Mouse (Mus musculus) ES-Bruce4 (cell line): Measurements from ENCODE around the gene Atp6v0c. TPM values are rescaled to one million over a fixed set of nuclear protein-coding genes. Genes with fewer than 3 reads are reported as not detected.

ENCODE experiments used
- H3K27ac ChIP-seq: 2 replicates; pipeline ENCODE4 v1.5.1; 2012; ENCODE audit warnings: low read length, inconsistent platforms; ENCODE audit not compliant: insufficient read depth
- H3K27me3 ChIP-seq: 2 replicates; pipeline ENCODE4 v1.6.1; 2012; ENCODE audit warnings: mild to moderate bottlenecking, low read length, inconsistent platforms; ENCODE audit not compliant: control insufficient read depth, poor library complexity, insufficient read depth, severe bottlenecking
- H3K36me3 ChIP-seq: 2 replicates; pipeline ENCODE4 v1.6.1; 2012; ENCODE audit warnings: inconsistent platforms, mild to moderate bottlenecking, low read length, moderate library complexity; ENCODE audit not compliant: control insufficient read depth, poor library complexity, insufficient read depth, severe bottlenecking
- H3K4me1 ChIP-seq: one replicate; pipeline ENCODE4 v1.8.1; 2011; ENCODE audit warnings: low read length; ENCODE audit not compliant: control insufficient read depth, insufficient read depth
- H3K4me3 ChIP-seq: 2 replicates; pipeline ENCODE4 v1.5.1; 2011; ENCODE audit warnings: low read depth, mild to moderate bottlenecking, low read length
- H3K9ac ChIP-seq: 2 replicates; pipeline ENCODE4 v1.6.1; 2012; ENCODE audit warnings: low read depth, mild to moderate bottlenecking, inconsistent platforms; ENCODE audit not compliant: poor library complexity, severe bottlenecking
- H3K9me3 ChIP-seq: replicated peaks from 2 replicates; pipeline ENCODE4 v1.6.1; 2012; ENCODE audit warnings: mild to moderate bottlenecking, low read length, inconsistent platforms; ENCODE audit not compliant: control insufficient read depth, poor library complexity, insufficient read depth, severe bottlenecking
- CTCF ChIP-seq: IDR thresholded peaks from one replicate; pipeline ENCODE4 v1.8.1; 2011; ENCODE audit warnings: low read depth, low read length
- EP300 ChIP-seq: IDR thresholded peaks from 2 replicates; pipeline ENCODE4 v1.6.1; 2011; ENCODE audit warnings: low read depth, low read length; ENCODE audit not compliant: insufficient read depth
- POLR2A ChIP-seq: IDR thresholded peaks from one replicate; pipeline ENCODE4 v1.8.1; 2011; ENCODE audit warnings: low read length; ENCODE audit not compliant: insufficient read depth
- polyA plus RNA-seq: library from polyadenylated mRNA; stranded (reverse); fragments of >200 nt; gene quantifications from 2 replicates; pipeline ENCODE4 v1.2.4, GENCODE M21; 2011; ENCODE audit warnings: low read depth; ENCODE audit not compliant: missing spikeins, insufficient read depth, insufficient read length

Atp6v0c gene
- polyA plus RNA-seq, 1 experiment, result 254 TPM

- Histone ChIP-seq H3K27me3 (no peaks in the 10 kb centered on the region), H3K9me3 (no peaks in the 10 kb centered on the region), H3K9ac (peak within 1 kb of the TSS; percentile 33; the same call in 1 of the 2 replicates), H3K36me3 (no peaks in the 10 kb centered on the region), H3K27ac (peak within 1 kb of the TSS; percentile 6; the same call in 1 of the 2 replicates), H3K4me1 (no peaks in the 10 kb centered on the region), H3K4me3 (peak within 1 kb of the TSS; percentile 49)
- TF ChIP-seq EP300, result no peak
- TF ChIP-seq CTCF, result no peak
- no peak for TF ChIP-seq POLR2A
Measured at GRCm38 (mm10) chr17:24150824-24151223, 18.7 kb downstream of the Atp6v0c start, which contains the start of gene Pdpk1. Gene Pdpk1, minus strand, starts transcription at chr17:24150924.

- H3K4me3 ChIP-seq, result no peak overlapping the region
- no peaks in the 10 kb centered on the region for H3K9me3 ChIP-seq
- no peaks in the 10 kb centered on the region for H3K27me3 ChIP-seq
Measured at GRCm38 (mm10) chr17:24149421-24149820, 20.1 kb downstream of the Atp6v0c start.

GRCm38 (mm10) chr17:24142897-24143296, 26.6 kb downstream of the Atp6v0c start:
- Histone ChIP-seq H3K27me3 (no peaks in the 10 kb centered on the region), H3K4me3 (no peak overlapping the region), H3K9me3 (no peaks in the 10 kb centered on the region), H3K36me3 (no peaks in the 10 kb centered on the region), H3K9ac (no peak overlapping the region), H3K27ac (no peak overlapping the region), H3K4me1 (no peaks in the 10 kb centered on the region)
- TF ChIP-seq POLR2A, result no peak
- TF ChIP-seq EP300, result no peak
- TF ChIP-seq CTCF, result no peak

More at GRCm38 (mm10) chr17:24149421-24149820, 20.1 kb downstream of the Atp6v0c start:
- no peak overlapping the region for H3K27ac ChIP-seq
- H3K4me1 ChIP-seq, result no peaks in the 10 kb centered on the region
- H3K9ac ChIP-seq, result no peak overlapping the region
- TF ChIP-seq POLR2A, result no peak
- TF ChIP-seq CTCF, result no peak
- no peak for TF ChIP-seq EP300
- H3K36me3 ChIP-seq, result no peaks in the 10 kb centered on the region

GRCm38 (mm10) chr17:24141425-24141920, 28.0 kb downstream of the Atp6v0c start:
- Histone ChIP-seq H3K9ac (peak overlapping the region; percentile 96), H3K27ac (no peak overlapping the region), H3K36me3 (no peaks in the 10 kb centered on the region), H3K9me3 (no peaks in the 10 kb centered on the region), H3K27me3 (no peaks in the 10 kb centered on the region), H3K4me1 (no peaks in the 10 kb centered on the region), H3K4me3 (peak overlapping the region; percentile 99)
- TF ChIP-seq EP300, result no peak
- no peak for TF ChIP-seq POLR2A
- TF ChIP-seq CTCF, result no peak

GRCm38 (mm10) chr17:24140845-24141424, 28.6 kb downstream of the Atp6v0c start:
- H3K9ac ChIP-seq, result peak overlapping the region; percentile 96
- TF ChIP-seq EP300, result no peak
- no peak for TF ChIP-seq CTCF
- TF ChIP-seq POLR2A, result no peak
- H3K27me3 ChIP-seq, result no peaks in the 10 kb centered on the region
- H3K36me3 ChIP-seq, result no peaks in the 10 kb centered on the region
- no peaks in the 10 kb centered on the region for H3K4me1 ChIP-seq
- H3K4me3 ChIP-seq, result peak overlapping the region; percentile 99
- no peak overlapping the region for H3K27ac ChIP-seq
- no peaks in the 10 kb centered on the region for H3K9me3 ChIP-seq

GRCm38 (mm10) chr17:24139968-24140367, 29.5 kb downstream of the Atp6v0c start:
- Histone ChIP-seq H3K4me1 (no peaks in the 10 kb centered on the region), H3K9me3 (no peaks in the 10 kb centered on the region), H3K9ac (peak overlapping the region; percentile 96; the same call in 1 of the 2 replicates), H3K36me3 (no peaks in the 10 kb centered on the region), H3K4me3 (no peak overlapping the region), H3K27ac (no peak overlapping the region), H3K27me3 (no peaks in the 10 kb centered on the region)
- TF ChIP-seq POLR2A, result no peak
- no peak for TF ChIP-seq EP300
- no peak for TF ChIP-seq CTCF
